Mouse (Mus musculus): Measurements from ENCODE around the gene Ctbs. TPM values are rescaled to one million over a fixed set of nuclear protein-coding genes. Genes with fewer than 3 reads are reported as not detected.

The Ctbs gene
- polyA plus RNA-seq, 1 experiment = 2.5 TPM

DNA sequence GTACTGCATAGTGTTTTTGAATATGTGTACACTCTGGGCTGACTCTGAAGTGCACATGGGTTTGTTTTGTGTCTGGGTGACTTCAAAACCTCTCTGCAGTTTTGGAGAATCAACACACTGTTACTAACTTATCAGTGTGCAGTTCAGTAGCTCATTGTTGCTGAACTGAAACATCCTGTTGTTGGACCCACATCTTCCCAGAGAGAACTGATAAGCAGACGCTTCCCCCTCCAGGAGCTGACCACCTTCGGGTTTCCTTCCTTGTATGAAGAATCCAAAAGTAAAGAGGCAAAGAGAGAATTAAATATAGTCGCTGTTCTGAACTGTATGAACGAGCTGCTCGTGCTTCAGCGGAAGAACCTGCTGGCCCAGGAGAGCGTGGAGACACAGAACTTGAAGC, 30.7 kb upstream of the Ctbs start:
- peaks cover 4% of the 10 kb centered on the region; the same call in 1 of the 2 replicates for H3K36me3 ChIP-seq (ENCODE audit: control insufficient read depth, insufficient read depth, low read length)
- WGBS = 59% methylated on average over 7 of the region's 7 CpGs
- no peaks in the 10 kb centered on the region for H3K4me1 ChIP-seq (replicated peaks; ENCODE audit: control insufficient read depth, insufficient read depth, low read length)
- no peak overlapping the region for H3K4me3 ChIP-seq (ENCODE audit: control insufficient read depth, insufficient read depth, low read length)
- no peaks in the 10 kb centered on the region for H3K27me3 ChIP-seq (ENCODE audit: control insufficient read depth, insufficient read depth, low read length)
- TF ChIP-seq POLR2A (IDR thresholded peaks at IDR 0.05; ENCODE audit: control insufficient read depth, extremely low read depth, insufficient read depth, low read length, poor library complexity) = no peak
- DNase-seq = no peak
- H3K27ac ChIP-seq (ENCODE audit: control insufficient read depth, insufficient read depth, low read length) = no peak overlapping the region

DNA sequence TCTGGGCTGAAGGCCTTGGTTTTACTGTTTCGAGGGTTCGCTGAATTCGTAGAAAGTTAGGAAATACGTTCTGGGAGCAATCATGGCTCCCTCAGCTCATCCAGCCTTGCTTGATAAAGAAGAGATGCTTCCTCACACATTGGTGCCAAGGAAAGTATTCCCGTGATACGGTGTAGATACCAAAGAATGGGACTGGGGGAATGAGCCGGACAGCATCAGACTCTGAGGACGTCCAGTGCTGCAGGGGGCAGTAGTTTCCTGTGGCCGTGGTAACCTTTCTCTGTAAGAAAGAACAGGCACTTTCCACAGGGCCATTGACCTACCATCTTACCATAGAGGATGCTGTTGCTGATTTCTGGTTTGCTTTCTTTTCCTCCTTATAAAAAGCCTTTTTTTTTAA, 30.1 kb upstream of the Ctbs start:
- peaks cover 4% of the 10 kb centered on the region; the same call in 1 of the 2 replicates for H3K36me3 ChIP-seq (ENCODE audit: control insufficient read depth, insufficient read depth, low read length)
- no peak for DNase-seq
- H3K27me3 ChIP-seq (ENCODE audit: control insufficient read depth, insufficient read depth, low read length) = no peaks in the 10 kb centered on the region
- no peak overlapping the region for H3K27ac ChIP-seq (ENCODE audit: control insufficient read depth, insufficient read depth, low read length)
- H3K4me1 ChIP-seq (replicated peaks; ENCODE audit: control insufficient read depth, insufficient read depth, low read length) = no peaks in the 10 kb centered on the region
- 96% methylated on average over 9 of the region's 9 CpGs for WGBS
- TF ChIP-seq POLR2A (IDR thresholded peaks at IDR 0.05; ENCODE audit: control insufficient read depth, extremely low read depth, insufficient read depth, low read length, poor library complexity) = no peak
- TF ChIP-seq CTCF (IDR thresholded peaks at IDR 0.05; ENCODE audit: borderline replicate concordance, control insufficient read depth, extremely low read depth, insufficient read depth, low read length, poor library complexity) = no peak
- no peak overlapping the region for H3K4me3 ChIP-seq (ENCODE audit: control insufficient read depth, insufficient read depth, low read length)

DNA sequence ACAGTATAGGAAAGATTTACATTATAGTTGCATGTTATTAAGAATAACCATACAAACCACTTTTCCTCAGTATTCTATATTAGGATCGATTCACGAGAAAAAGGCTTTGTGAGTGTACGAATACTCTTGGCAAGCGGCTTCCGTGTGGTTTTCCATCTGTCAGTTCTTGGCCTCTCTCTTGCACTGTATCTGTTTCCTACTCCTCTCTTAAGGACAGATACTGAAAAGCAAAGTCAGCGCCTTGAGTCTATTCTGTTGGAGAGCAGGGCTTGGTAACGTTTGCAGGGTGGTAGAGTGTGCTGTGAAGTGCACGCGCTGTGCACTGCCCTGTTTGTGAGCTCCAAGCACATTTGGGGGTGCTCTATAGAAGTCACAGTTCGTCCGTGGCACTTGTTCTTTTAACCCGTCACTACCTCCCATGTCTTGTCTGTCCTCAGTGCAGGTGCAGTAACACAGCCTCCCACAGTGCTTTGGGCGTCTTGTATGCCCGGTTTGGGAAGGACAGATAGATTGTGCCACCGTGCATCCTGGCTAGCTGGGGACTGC, 29.5 kb upstream of the Ctbs start:
- H3K4me1 ChIP-seq (replicated peaks; ENCODE audit: control insufficient read depth, insufficient read depth, low read length) = no peaks in the 10 kb centered on the region
- peaks cover 4% of the 10 kb centered on the region; the same call in 1 of the 2 replicates for H3K36me3 ChIP-seq (ENCODE audit: control insufficient read depth, insufficient read depth, low read length)
- WGBS = 95% methylated on average over 15 of the region's 15 CpGs
- no peak overlapping the region for H3K27ac ChIP-seq (ENCODE audit: control insufficient read depth, insufficient read depth, low read length)
- no peaks in the 10 kb centered on the region for H3K27me3 ChIP-seq (ENCODE audit: control insufficient read depth, insufficient read depth, low read length)
- H3K4me3 ChIP-seq (ENCODE audit: control insufficient read depth, insufficient read depth, low read length) = no peak overlapping the region
- TF ChIP-seq CTCF (IDR thresholded peaks at IDR 0.05; ENCODE audit: borderline replicate concordance, control insufficient read depth, extremely low read depth, insufficient read depth, low read length, poor library complexity) (no peak), POLR2A (IDR thresholded peaks at IDR 0.05; ENCODE audit: control insufficient read depth, extremely low read depth, insufficient read depth, low read length, poor library complexity) (no peak)
- no peak for DNase-seq

GRCm38 (mm10) chr3:146421787-146422186, 27.8 kb upstream of the Ctbs start:
- no peaks in the 10 kb centered on the region for H3K27me3 ChIP-seq (ENCODE audit: control insufficient read depth, insufficient read depth, low read length)
- no peak for TF ChIP-seq POLR2A (IDR thresholded peaks at IDR 0.05; ENCODE audit: control insufficient read depth, extremely low read depth, insufficient read depth, low read length, poor library complexity)
- H3K4me1 ChIP-seq (replicated peaks; ENCODE audit: control insufficient read depth, insufficient read depth, low read length) = no peaks in the 10 kb centered on the region
- 14% methylated on average over 8 of the region's 8 CpGs for WGBS
- H3K4me3 ChIP-seq (ENCODE audit: control insufficient read depth, insufficient read depth, low read length) = no peak overlapping the region
- H3K27ac ChIP-seq (ENCODE audit: control insufficient read depth, insufficient read depth, low read length) = no peak overlapping the region
- no peak for DNase-seq
- H3K36me3 ChIP-seq (ENCODE audit: control insufficient read depth, insufficient read depth, low read length) = peaks cover 4% of the 10 kb centered on the region; the same call in 1 of the 2 replicates

GRCm38 (mm10) chr3:146423710-146424109, 25.9 kb upstream of the Ctbs start:
- Histone ChIP-seq H3K27me3 (ENCODE audit: control insufficient read depth, insufficient read depth, low read length) (no peaks in the 10 kb centered on the region), H3K27ac (ENCODE audit: control insufficient read depth, insufficient read depth, low read length) (no peak overlapping the region), H3K4me3 (ENCODE audit: control insufficient read depth, insufficient read depth, low read length) (no peak overlapping the region), H3K4me1 (replicated peaks; ENCODE audit: control insufficient read depth, insufficient read depth, low read length) (no peaks in the 10 kb centered on the region), H3K36me3 (ENCODE audit: control insufficient read depth, insufficient read depth, low read length) (peaks cover 4% of the 10 kb centered on the region)
- WGBS = 94% methylated on average over 7 of the region's 7 CpGs
- TF ChIP-seq POLR2A (IDR thresholded peaks at IDR 0.05; ENCODE audit: control insufficient read depth, extremely low read depth, insufficient read depth, low read length, poor library complexity) = no peak
- TF ChIP-seq CTCF (IDR thresholded peaks at IDR 0.05; ENCODE audit: borderline replicate concordance, control insufficient read depth, extremely low read depth, insufficient read depth, low read length, poor library complexity) = no peak
- peak; percentile 13 for DNase-seq

- WGBS = 90% methylated on average over 7 of the region's 7 CpGs
- no peak for DNase-seq
Observed at GRCm38 (mm10) chr3:146424306-146424900, 25.2 kb upstream of the Ctbs start.

DNA sequence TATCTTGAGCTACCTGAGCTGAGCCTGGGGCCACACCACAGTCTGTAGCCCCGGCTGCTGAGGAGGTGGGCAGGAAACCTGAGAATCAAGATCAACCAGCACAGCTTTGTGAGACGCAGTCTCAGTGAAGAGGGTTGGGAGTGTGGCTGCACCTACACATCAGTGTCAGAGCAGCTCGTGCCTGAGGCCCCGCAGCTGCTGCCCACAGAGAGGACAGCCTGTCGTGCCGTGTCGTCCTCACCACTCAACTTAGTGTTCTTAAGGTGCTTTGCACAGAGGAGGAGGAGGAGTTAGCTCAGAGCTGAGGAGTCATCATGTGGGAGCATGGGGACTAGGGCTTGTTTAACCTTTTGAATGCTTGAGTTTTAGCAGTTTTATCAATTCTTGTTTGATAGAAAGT, 23.7 kb upstream of the Ctbs start:
- no peak overlapping the region for H3K27ac ChIP-seq (ENCODE audit: control insufficient read depth, insufficient read depth, low read length)
- no peaks in the 10 kb centered on the region; the same call in 1 of the 2 replicates for H3K36me3 ChIP-seq (ENCODE audit: control insufficient read depth, insufficient read depth, low read length)
- H3K27me3 ChIP-seq (ENCODE audit: control insufficient read depth, insufficient read depth, low read length) = no peaks in the 10 kb centered on the region
- DNase-seq = no peak
- 91% methylated on average over 7 of the region's 7 CpGs for WGBS
- H3K4me1 ChIP-seq (replicated peaks; ENCODE audit: control insufficient read depth, insufficient read depth, low read length) = no peaks in the 10 kb centered on the region
- TF ChIP-seq POLR2A (IDR thresholded peaks at IDR 0.05; ENCODE audit: control insufficient read depth, extremely low read depth, insufficient read depth, low read length, poor library complexity) = no peak
- TF ChIP-seq CTCF (IDR thresholded peaks at IDR 0.05; ENCODE audit: borderline replicate concordance, control insufficient read depth, extremely low read depth, insufficient read depth, low read length, poor library complexity) = no peak
- H3K4me3 ChIP-seq (ENCODE audit: control insufficient read depth, insufficient read depth, low read length) = no peak overlapping the region

More at GRCm38 (mm10) chr3:146424306-146424900, 25.2 kb upstream of the Ctbs start:
- Histone ChIP-seq H3K4me3 (ENCODE audit: control insufficient read depth, insufficient read depth, low read length) (no peak overlapping the region), H3K27me3 (ENCODE audit: control insufficient read depth, insufficient read depth, low read length) (no peaks in the 10 kb centered on the region), H3K27ac (ENCODE audit: control insufficient read depth, insufficient read depth, low read length) (no peak overlapping the region), H3K4me1 (replicated peaks; ENCODE audit: control insufficient read depth, insufficient read depth, low read length) (no peaks in the 10 kb centered on the region), H3K36me3 (ENCODE audit: control insufficient read depth, insufficient read depth, low read length) (peaks cover 1% of the 10 kb centered on the region)
- no peak for TF ChIP-seq POLR2A (IDR thresholded peaks at IDR 0.05; ENCODE audit: control insufficient read depth, extremely low read depth, insufficient read depth, low read length, poor library complexity)
- no peak for TF ChIP-seq CTCF (IDR thresholded peaks at IDR 0.05; ENCODE audit: borderline replicate concordance, control insufficient read depth, extremely low read depth, insufficient read depth, low read length, poor library complexity)

Measured in thymus, adult 2 months (tissue).